Mouse (Mus musculus) hindbrain, embryonic 15.5 days (tissue): ENCODE data around the gene Atp6v1g2. TPM values are rescaled to one million over a fixed set of nuclear protein-coding genes. Genes with fewer than 3 reads are reported as not detected.

Source experiments
- ATAC-seq: fragments of 200-750 bp; cut with Nextera tagmentation; 2 replicates; pipeline ENCODE4 v1.8.0; 2017; ENCODE audit warnings: low read depth, moderate number of reproducible peaks, moderate TSS enrichment; ENCODE audit not compliant: low FRiP score
- H3K27ac ChIP-seq: fragments of 300-500 bp; sonication (generic); replicated peaks from 2 replicates; pipeline ENCODE4 v1.5.1; 2015; ENCODE audit warnings: mild to moderate bottlenecking, inconsistent platforms
- H3K27me3 ChIP-seq: fragments of 300-500 bp; sonication (generic); 2 replicates; pipeline ENCODE4 v1.6.1; 2015; ENCODE audit warnings: control low read depth, inconsistent platforms
- H3K36me3 ChIP-seq: fragments of 300-500 bp; sonication (generic); 2 replicates; pipeline ENCODE4 v1.6.1; 2015; ENCODE audit warnings: control low read depth, inconsistent platforms
- H3K4me1 ChIP-seq: fragments of 300-500 bp; sonication (generic); replicated peaks from 2 replicates; pipeline ENCODE4 v1.6.1; 2015; ENCODE audit warnings: control low read depth, inconsistent platforms
- H3K4me2 ChIP-seq: fragments of 300-500 bp; sonication (generic); 2 replicates; pipeline ENCODE4 v1.6.1; 2015; ENCODE audit warnings: moderate library complexity, mild to moderate bottlenecking, inconsistent platforms
- H3K4me3 ChIP-seq: fragments of 300-500 bp; sonication (generic); 2 replicates; pipeline ENCODE4 v1.5.1; 2015; ENCODE audit warnings: mild to moderate bottlenecking, inconsistent platforms
- H3K9ac ChIP-seq: fragments of 300-500 bp; sonication (generic); 2 replicates; pipeline ENCODE4 v1.6.1; 2015; ENCODE audit warnings: inconsistent platforms
- H3K9me3 ChIP-seq: fragments of 300-500 bp; sonication (generic); 2 replicates; pipeline ENCODE4 v1.6.1; 2016; ENCODE audit warnings: control low read depth, inconsistent platforms
- WGBS: fragments of 180-500 bp; shearing (Covaris S2); methylation state at CpG from one replicate; pipeline ENCODE4 v1.1.7; 2015; 5-methylcytosine and 5-hydroxymethylcytosine counted together
- polyA plus RNA-seq: library from polyadenylated mRNA; unstranded; fragments of >200 nt; fragmentation: Nextera tagmentation; extraction: Ambion mirVana; gene quantifications from 2 replicates; pipeline ENCODE4 v1.2.1, GENCODE M21; 2015

Gene Atp6v1g2
- polyA plus RNA-seq, 1 experiment from 2014 or later: 110 TPM

GRCm38 (mm10) chr17:35194844-35195630, 38.4 kb upstream of the Atp6v1g2 start:
- peaks cover 10% of the 10 kb centered on the region for H3K4me1 ChIP-seq
- 43% methylated on average over 19 of the region's 19 CpGs for WGBS
- ATAC-seq: peak; percentile 51; the same call in 1 of the 2 replicates
- no peak overlapping the region for H3K27ac ChIP-seq
- peaks cover 34% of the 10 kb centered on the region for H3K27me3 ChIP-seq
- H3K9me3 ChIP-seq: no peaks in the 10 kb centered on the region
- H3K36me3 ChIP-seq: no peaks in the 10 kb centered on the region
- H3K9ac ChIP-seq: 0 out of 2 replicates have a peak overlapping the region, but pooled peaks have one; percentile 36
- peak overlapping the region; percentile 69 for H3K4me2 ChIP-seq
- peak overlapping the region; percentile 40 for H3K4me3 ChIP-seq

GRCm38 (mm10) chr17:35195631-35196320, 37.7 kb upstream of the Atp6v1g2 start:
- WGBS: 1% methylated on average over 66 of the region's 66 CpGs
- peak overlapping the region; percentile 69 for H3K4me2 ChIP-seq
- no peaks in the 10 kb centered on the region for H3K36me3 ChIP-seq
- peaks cover 34% of the 10 kb centered on the region for H3K27me3 ChIP-seq
- peak; percentile 82 for ATAC-seq
- H3K4me1 ChIP-seq: peaks cover 10% of the 10 kb centered on the region
- H3K27ac ChIP-seq: no peak overlapping the region
- peak overlapping the region; percentile 40 for H3K4me3 ChIP-seq
- H3K9me3 ChIP-seq: no peaks in the 10 kb centered on the region
- H3K9ac ChIP-seq: peak overlapping the region; percentile 36; the same call in 1 of the 2 replicates

- peak overlapping the region; percentile 40 for H3K4me3 ChIP-seq
- peak overlapping the region; percentile 69 for H3K4me2 ChIP-seq
- no peaks in the 10 kb centered on the region for H3K9me3 ChIP-seq
- H3K27ac ChIP-seq: no peak overlapping the region
- no peak overlapping the region for H3K9ac ChIP-seq
- H3K36me3 ChIP-seq: no peaks in the 10 kb centered on the region
- WGBS: 35% methylated on average over 9 of the region's 9 CpGs
- ATAC-seq: no peak
- H3K4me1 ChIP-seq: peaks cover 10% of the 10 kb centered on the region
- H3K27me3 ChIP-seq: peaks cover 35% of the 10 kb centered on the region
These were observed 37.2 kb upstream of the Atp6v1g2 start for GRCm38 (mm10) chr17:35196321-35196641.

- no peak overlapping the region for H3K4me3 ChIP-seq
- no peaks in the 10 kb centered on the region for H3K9me3 ChIP-seq
- no peaks in the 10 kb centered on the region for H3K36me3 ChIP-seq
- peaks cover 10% of the 10 kb centered on the region for H3K4me1 ChIP-seq
- H3K27me3 ChIP-seq: peaks cover 41% of the 10 kb centered on the region
- H3K9ac ChIP-seq: no peak overlapping the region
- no peak overlapping the region for H3K27ac ChIP-seq
- WGBS: 47% methylated on average over 6 of the region's 6 CpGs
- ATAC-seq: no peak
- no peak overlapping the region for H3K4me2 ChIP-seq
These were observed 36.3 kb upstream of the Atp6v1g2 start for GRCm38 (mm10) chr17:35197126-35197525.

GRCm38 (mm10) chr17:35198029-35198428, 35.4 kb upstream of the Atp6v1g2 start:
- Histone ChIP-seq H3K36me3 (no peaks in the 10 kb centered on the region), H3K27me3 (peaks cover 41% of the 10 kb centered on the region), H3K4me1 (peaks cover 10% of the 10 kb centered on the region), H3K4me3 (no peak overlapping the region), H3K9me3 (no peaks in the 10 kb centered on the region), H3K9ac (no peak overlapping the region), H3K27ac (no peak overlapping the region), H3K4me2 (no peak overlapping the region)
- WGBS: 75% methylated on average over 7 of the region's 7 CpGs
- ATAC-seq: no peak

GRCm38 (mm10) chr17:35198946-35199345, 34.5 kb upstream of the Atp6v1g2 start:
- WGBS: 32% methylated on average over 8 of the region's 8 CpGs
- no peak for ATAC-seq
- Histone ChIP-seq H3K9me3 (no peaks in the 10 kb centered on the region), H3K4me2 (no peak overlapping the region), H3K27ac (no peak overlapping the region), H3K27me3 (peaks cover 42% of the 10 kb centered on the region), H3K36me3 (no peaks in the 10 kb centered on the region), H3K9ac (no peak overlapping the region), H3K4me3 (no peak overlapping the region), H3K4me1 (peaks cover 10% of the 10 kb centered on the region)

GRCm38 (mm10) chr17:35200398-35200797, 33.1 kb upstream of the Atp6v1g2 start:
- Histone ChIP-seq H3K36me3 (no peaks in the 10 kb centered on the region), H3K27ac (no peak overlapping the region), H3K9me3 (no peaks in the 10 kb centered on the region), H3K4me1 (peaks cover 9% of the 10 kb centered on the region), H3K4me2 (no peak overlapping the region), H3K9ac (no peak overlapping the region), H3K4me3 (no peak overlapping the region), H3K27me3 (peaks cover 34% of the 10 kb centered on the region)
- WGBS: 87% methylated on average over 11 of the region's 11 CpGs
- no peak for ATAC-seq

- H3K9ac ChIP-seq: no peak overlapping the region
- H3K4me3 ChIP-seq: no peak overlapping the region
- no peaks in the 10 kb centered on the region for H3K36me3 ChIP-seq
- peaks cover 2% of the 10 kb centered on the region for H3K4me1 ChIP-seq
- no peak for ATAC-seq
- no peak overlapping the region for H3K27ac ChIP-seq
- H3K27me3 ChIP-seq: peaks cover 28% of the 10 kb centered on the region
- no peak overlapping the region for H3K4me2 ChIP-seq
- WGBS: 71% methylated on average over 11 of the region's 11 CpGs
- H3K9me3 ChIP-seq: no peaks in the 10 kb centered on the region
These were observed 32.3 kb upstream of the Atp6v1g2 start for GRCm38 (mm10) chr17:35201128-35201527.

GRCm38 (mm10) chr17:35201787-35202186, 31.7 kb upstream of the Atp6v1g2 start, which contains the start of gene Tnf:
Tnf (minus strand) TSS chr17:35202007.
- H3K36me3 ChIP-seq: no peaks in the 10 kb centered on the region
- H3K9me3 ChIP-seq: no peaks in the 10 kb centered on the region
- no peak within 1 kb of the TSS for H3K9ac ChIP-seq
- H3K4me3 ChIP-seq: no peak within 1 kb of the TSS
- no peak within 1 kb of the TSS for H3K4me2 ChIP-seq
- WGBS: 50% methylated on average over 13 of the region's 13 CpGs
- no peaks in the 10 kb centered on the region for H3K4me1 ChIP-seq
- H3K27me3 ChIP-seq: peaks cover 22% of the 10 kb centered on the region; the same call in 1 of the 2 replicates
- no peak within 1 kb of the TSS for H3K27ac ChIP-seq
- no peak for ATAC-seq

GRCm38 (mm10) chr17:35202442-35202841, 31.0 kb upstream of the Atp6v1g2 start:
- Histone ChIP-seq H3K4me2 (no peak overlapping the region), H3K9me3 (no peaks in the 10 kb centered on the region), H3K9ac (no peak overlapping the region), H3K4me3 (no peak overlapping the region), H3K4me1 (no peaks in the 10 kb centered on the region), H3K36me3 (no peaks in the 10 kb centered on the region), H3K27me3 (0 out of 2 replicates have a peak, but pooled peaks cover 17% of the 10 kb centered on the region), H3K27ac (no peak overlapping the region)
- 91% methylated on average over 4 of the region's 4 CpGs for WGBS
- ATAC-seq: no peak

GRCm38 (mm10) chr17:35204494-35205379, 28.7 kb upstream of the Atp6v1g2 start, which contains the start of gene Lta:
Lta (minus strand) TSS chr17:35205351.
- 0 out of 2 replicates have a peak, but pooled peaks cover 17% of the 10 kb centered on the region for H3K27me3 ChIP-seq
- no peaks in the 10 kb centered on the region for H3K4me1 ChIP-seq
- no peak within 1 kb of the TSS for H3K27ac ChIP-seq
- 0 out of 2 replicates have a peak within 1 kb of the TSS, but pooled peaks have one; percentile 6 for H3K4me2 ChIP-seq
- WGBS: 27% methylated on average over 20 of the region's 20 CpGs
- no peak within 1 kb of the TSS for H3K9ac ChIP-seq
- H3K36me3 ChIP-seq: no peaks in the 10 kb centered on the region
- no peak for ATAC-seq
- H3K9me3 ChIP-seq: no peaks in the 10 kb centered on the region
- no peak within 1 kb of the TSS for H3K4me3 ChIP-seq
